ENCODE assay signal across 7 mouse cellular contexts in the genomic region with DNA sequence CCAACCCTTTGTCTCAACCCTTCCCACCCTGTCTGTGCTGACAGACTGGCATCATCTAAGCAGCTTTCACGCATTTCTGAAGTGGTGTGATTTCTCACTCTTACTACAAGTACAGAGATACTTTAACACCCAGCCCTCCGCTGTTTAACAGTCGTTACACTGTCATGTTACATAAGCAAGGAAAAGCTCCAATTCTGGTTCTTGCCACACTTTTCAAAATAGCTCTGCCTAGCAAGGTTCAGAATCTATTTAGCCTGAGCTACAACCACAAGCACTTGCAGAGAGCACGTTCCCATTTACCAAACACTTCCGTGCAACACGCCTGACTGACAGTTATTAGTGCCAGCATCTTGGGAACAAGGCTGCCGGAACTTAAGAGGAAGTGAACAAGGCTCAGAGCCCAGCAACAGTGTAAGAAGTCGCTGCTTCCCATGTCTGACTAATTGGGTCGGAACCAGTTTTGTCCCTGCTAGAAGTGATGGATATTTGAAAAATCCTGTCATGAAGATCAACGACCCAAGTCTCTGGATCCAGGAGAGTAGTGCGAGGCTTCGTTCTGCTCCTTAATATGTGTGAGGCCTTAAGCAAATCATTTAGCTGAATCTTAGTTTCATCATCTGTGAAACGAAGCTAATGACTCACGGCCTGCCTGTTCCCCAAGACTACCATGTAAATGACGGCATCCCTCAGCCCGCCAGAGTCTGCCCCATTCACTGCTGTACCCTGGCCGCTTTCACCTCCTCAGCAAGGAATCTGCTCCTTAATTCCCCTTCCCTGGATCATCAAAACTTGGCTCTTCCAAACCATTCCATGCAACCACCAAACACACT. TPM values are rescaled to one million over a fixed set of nuclear protein-coding genes. Genes with fewer than 3 reads are reported as not detected.
DNase-seq lines count a peak whose midpoint lies in the region; ATAC-seq lines count a peak whose summit lies in the region.

No protein-coding gene starts in this region.

- peak; percentile 29 for ATAC-seq in forebrain, embryonic 16.5 days
- ATAC-seq in kidney, embryonic 15.5 days (replicated peaks; ENCODE audit: low FRiP score) = no peak

- H3K27ac ChIP-seq in forebrain, embryonic 16.5 days (ENCODE audit: low read length) = peak overlapping the region; percentile 32; the same call in 1 of the 2 replicates
- H3K27ac ChIP-seq in kidney, embryonic 15.5 days = no peak overlapping the region

- H3K4me3 ChIP-seq in forebrain, embryonic 16.5 days (replicated peaks; ENCODE audit: low read length) = peak overlapping the region; percentile 23
- H3K4me3 ChIP-seq in kidney, embryonic 15.5 days (replicated peaks) = 0 out of 2 replicates have a peak overlapping the region, but pooled peaks have one; percentile 2

- peak overlapping the region; percentile 3; the same call in 1 of the 2 replicates for H3K9ac ChIP-seq in forebrain, embryonic 16.5 days (replicated peaks; ENCODE audit: low read depth, low read length)
- no peak overlapping the region for H3K9ac ChIP-seq in kidney, embryonic 15.5 days

- peak overlapping the region; percentile 46 for H3K4me2 ChIP-seq in forebrain, embryonic 16.5 days (ENCODE audit: low read length)
- H3K4me2 ChIP-seq in kidney, embryonic 15.5 days = peak overlapping the region; percentile 41

- H3K27me3 ChIP-seq in forebrain, embryonic 16.5 days (replicated peaks; ENCODE audit: control insufficient read depth, insufficient read depth, low read length) = no peaks in the 10 kb centered on the region
- no peaks in the 10 kb centered on the region for H3K27me3 ChIP-seq in kidney, embryonic 15.5 days

- DNase-seq in right cerebral cortex, adult 2 months (ENCODE audit: low spot score in 2 of 2) = peak; percentile 39 to 53
- no peak for DNase-seq in right cerebral cortex, postnatal 25 days
- DNase-seq in lung, postnatal 25 days (ENCODE audit: low spot score) = peak; percentile 42
- no peak for DNase-seq in c-Kit-positive CD71-positive TER-119-positive erythroid progenitor cells, embryonic 14.5 days (ENCODE audit: low spot score)
- DNase-seq in gastrocnemius, adult 8-10 months (ENCODE audit: low spot score in 2 of 2) = no peak

- peaks cover 28% of the 10 kb centered on the region for H3K4me1 ChIP-seq in forebrain, embryonic 16.5 days (replicated peaks; ENCODE audit: control insufficient read depth, insufficient read depth, low read length)
- peaks cover 37% of the 10 kb centered on the region for H3K4me1 ChIP-seq in kidney, embryonic 15.5 days

- H3K36me3 ChIP-seq in forebrain, embryonic 16.5 days (ENCODE audit: control insufficient read depth, insufficient read depth) = no peaks in the 10 kb centered on the region
- H3K36me3 ChIP-seq in kidney, embryonic 15.5 days = peaks cover 14% of the 10 kb centered on the region; the same call in 1 of the 2 replicates

- H3K9me3 ChIP-seq in forebrain, embryonic 16.5 days (ENCODE audit: control insufficient read depth, low read length) = no peaks in the 10 kb centered on the region
- H3K9me3 ChIP-seq in kidney, embryonic 15.5 days (replicated peaks) = no peaks in the 10 kb centered on the region

- 33% methylated on average over 17 of the region's 17 CpGs for WGBS in forebrain, embryonic 16.5 days
- WGBS in kidney, embryonic 15.5 days = 56% methylated on average over 17 of the region's 17 CpGs

RNA-seq across cellular contexts. Expression of a gene that starts 17.4 kb away (rescaled TPM):
- polyA plus RNA-seq in forebrain, embryonic 16.5 days (2015; fragmentation: Nextera tagmentation; extraction: Ambion mirVana) = 11.6 and 14.3 TPM in 2 replicates
- polyA plus RNA-seq in kidney, embryonic 15.5 days (2015; fragmentation: Nextera tagmentation; extraction: Ambion mirVana) = 14.6 and 16.1 TPM in 2 replicates
- total RNA-seq in gastrocnemius, adult 8-10 months (2022) = 1 to 10 TPM; 4.6 to 8.3 (median 6.8) TPM

Comparison
In these comparisons a context has a peak if more than half of its experiments do, and no peak if none do; other contexts are left out.
1. DNase-seq: peak in right cerebral cortex, adult 2 months (2 of 2) and lung, postnatal 25 days (single experiment); none in right cerebral cortex, postnatal 25 days (single experiment), c-Kit-positive CD71-positive TER-119-positive erythroid progenitor cells, embryonic 14.5 days (single experiment) and gastrocnemius, adult 8-10 months (0 of 2).